Mouse (Mus musculus): Measurements from ENCODE around the gene Zfp746.

Zfp746 gene

GRCm38 (mm10) chr6:48086471-48086878 lies at the start of gene Zfp746:
Gene Zfp746, minus strand, starts transcription at chr6:48086593.
- DNase-seq (ENCODE audit: low spot score): peak; percentile 88

GRCm38 (mm10) chr6:48121092-48121491 lies 34.7 kb upstream of the Zfp746 start:
- DNase-seq (ENCODE audit: low spot score): peak; percentile 82

GRCm38 (mm10) chr6:48116036-48116435 lies 29.6 kb upstream of the Zfp746 start:
- DNase-seq (ENCODE audit: low spot score): peak; percentile 82

- DNase-seq (ENCODE audit: low spot score): no peak
These were observed 743 bp upstream of the Zfp746 start for GRCm38 (mm10) chr6:48086957-48087715.

- peak; percentile 66 for DNase-seq (ENCODE audit: low spot score)
These were observed 630 bp downstream of the Zfp746 start for GRCm38 (mm10) chr6:48085521-48086404.

- DNase-seq (ENCODE audit: low spot score): no peak
These were observed 2.6 kb downstream of the Zfp746 start for GRCm38 (mm10) chr6:48083733-48084191.

GRCm38 (mm10) chr6:48081952-48082351 lies 4.4 kb downstream of the Zfp746 start:
- DNase-seq (ENCODE audit: low spot score): no peak

- no peak for DNase-seq (ENCODE audit: low spot score)
These were observed 5.4 kb downstream of the Zfp746 start for GRCm38 (mm10) chr6:48081021-48081420.

GRCm38 (mm10) chr6:48073316-48073715 lies 13.1 kb downstream of the Zfp746 start:
- DNase-seq (ENCODE audit: low spot score): no peak

GRCm38 (mm10) chr6:48067492-48067891 lies 18.9 kb downstream of the Zfp746 start:
- DNase-seq (ENCODE audit: low spot score): no peak

GRCm38 (mm10) chr6:48065587-48066075 lies 20.8 kb downstream of the Zfp746 start:
- no peak for DNase-seq (ENCODE audit: low spot score)

- DNase-seq (ENCODE audit: low spot score): no peak
These were observed 21.9 kb downstream of the Zfp746 start for GRCm38 (mm10) chr6:48064451-48064850.

GRCm38 (mm10) chr6:48063940-48064339 lies 22.5 kb downstream of the Zfp746 start:
- no peak for DNase-seq (ENCODE audit: low spot score)

GRCm38 (mm10) chr6:48060895-48061294 lies 25.5 kb downstream of the Zfp746 start:
- DNase-seq (ENCODE audit: low spot score): no peak

GRCm38 (mm10) chr6:48060421-48060820 lies 26.0 kb downstream of the Zfp746 start:
- no peak for DNase-seq (ENCODE audit: low spot score)

GRCm38 (mm10) chr6:48052136-48052535 lies 34.3 kb downstream of the Zfp746 start:
- DNase-seq (ENCODE audit: low spot score): no peak

- DNase-seq (ENCODE audit: low spot score): no peak
These were observed 34.7 kb downstream of the Zfp746 start for GRCm38 (mm10) chr6:48051666-48052065.

GRCm38 (mm10) chr6:48049273-48050065 lies 36.9 kb downstream of the Zfp746 start:
- DNase-seq (ENCODE audit: low spot score): no peak

- DNase-seq (ENCODE audit: low spot score): peak; percentile 82
These were observed 37.7 kb downstream of the Zfp746 start, which contains the start of gene Zfp777 for GRCm38 (mm10) chr6:48048426-48049272. Gene Zfp777, minus strand, starts transcription at chr6:48048911.

- DNase-seq (ENCODE audit: low spot score): peak; percentile 34
These were observed 38.7 kb downstream of the Zfp746 start for GRCm38 (mm10) chr6:48047450-48048351.
